ENCODE assay signal across 7 mouse cellular contexts in the genomic region with DNA sequence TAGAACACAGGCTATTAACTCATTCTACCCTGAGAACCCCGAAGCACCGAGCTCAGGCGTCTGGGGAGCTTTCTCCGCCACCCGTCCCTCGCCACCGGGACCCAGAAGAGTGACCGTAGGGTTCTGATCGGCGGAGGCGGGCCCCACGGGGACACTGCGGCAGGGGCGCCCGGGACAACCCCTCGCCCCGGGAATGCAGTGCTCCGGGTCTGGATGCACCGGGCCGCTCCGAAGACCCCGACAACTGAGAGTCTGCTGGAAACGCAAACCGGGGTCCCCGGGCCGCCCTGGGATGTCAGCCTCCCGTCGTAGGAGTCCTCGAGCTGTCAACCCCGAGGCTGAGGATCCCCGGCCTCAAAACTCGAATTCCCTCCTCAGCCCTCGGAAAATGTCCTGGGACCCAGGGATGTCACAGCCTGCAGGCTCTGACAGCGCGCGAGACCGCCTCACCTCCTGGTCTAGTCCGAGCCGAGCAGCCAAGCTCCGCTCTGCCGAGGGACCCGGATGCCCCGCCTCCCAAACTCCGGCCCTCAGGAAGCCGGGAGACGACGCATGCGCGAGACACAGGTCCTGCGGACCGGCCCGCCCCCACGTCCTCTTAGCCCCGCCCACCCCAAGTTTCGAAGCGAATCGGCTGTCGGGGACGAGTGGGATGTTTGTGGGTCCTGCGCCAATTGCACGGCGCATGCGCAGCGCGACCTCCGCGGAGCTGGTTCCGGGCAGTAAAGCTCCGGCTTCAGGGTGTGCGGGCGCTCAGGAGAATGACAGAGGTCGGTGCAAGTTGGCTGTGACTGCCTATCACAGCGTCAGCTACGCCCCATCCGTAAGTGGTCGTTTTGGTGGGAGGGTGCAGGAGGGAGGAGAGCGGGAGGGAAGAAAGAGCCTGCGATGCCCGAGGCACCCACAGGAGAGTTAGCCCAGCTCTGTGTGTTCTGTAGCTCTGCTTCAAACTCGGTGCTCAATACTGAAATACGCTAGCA. TPM values are rescaled to one million over a fixed set of nuclear protein-coding genes. Genes with fewer than 3 reads are reported as not detected.
A peak's percentile ranks its signal among the peaks of the same experiment; 100 is the strongest.
DNase-seq lines count a peak whose midpoint lies in the region; ATAC-seq lines count a peak whose summit lies in the region.

A gene (minus strand): TSS at position 509 of the 980 bp plus-strand sequence.
A gene (plus strand): TSS at position 712 of the 980 bp plus-strand sequence.

- no peaks in the 10 kb centered on the region for H3K4me1 ChIP-seq in embryonic facial prominence, embryonic 11.5 days (ENCODE audit: control insufficient read depth, insufficient read depth, low read length)
- peaks cover 6% of the 10 kb centered on the region; the same call in 1 of the 2 replicates for H3K4me1 ChIP-seq in limb, embryonic 10.5 days
- peaks cover 18% of the 10 kb centered on the region for H3K4me1 ChIP-seq in midbrain, embryonic 13.5 days (replicated peaks)

- peak within 1 kb of the TSS; percentile 67 for H3K4me2 ChIP-seq in embryonic facial prominence, embryonic 11.5 days (ENCODE audit: low read depth, low read length)
- H3K4me2 ChIP-seq in midbrain, embryonic 13.5 days (replicated peaks) = peak within 1 kb of the TSS; percentile 86

- H3K27me3 ChIP-seq in embryonic facial prominence, embryonic 11.5 days (ENCODE audit: control insufficient read depth, insufficient read depth, low read length) = no peaks in the 10 kb centered on the region
- H3K27me3 ChIP-seq in limb, embryonic 10.5 days (ENCODE audit: low read depth, poor library complexity, severe bottlenecking) = no peaks in the 10 kb centered on the region
- no peaks in the 10 kb centered on the region for H3K27me3 ChIP-seq in midbrain, embryonic 13.5 days

- H3K36me3 ChIP-seq in embryonic facial prominence, embryonic 11.5 days (replicated peaks; ENCODE audit: control insufficient read depth, insufficient read depth, low read depth, low read length) = peaks cover 2% of the 10 kb centered on the region
- H3K36me3 ChIP-seq in limb, embryonic 10.5 days = peaks cover 27% of the 10 kb centered on the region
- H3K36me3 ChIP-seq in midbrain, embryonic 13.5 days = peaks cover 32% of the 10 kb centered on the region

- H3K4me3 ChIP-seq in embryonic facial prominence, embryonic 11.5 days (ENCODE audit: low read depth, low read length) = peak within 1 kb of the TSS; percentile 81
- H3K4me3 ChIP-seq in limb, embryonic 10.5 days = peak within 1 kb of the TSS; percentile 87
- peak within 1 kb of the TSS; percentile 90 for H3K4me3 ChIP-seq in midbrain, embryonic 13.5 days (replicated peaks)

- ATAC-seq in embryonic facial prominence, embryonic 11.5 days (replicated peaks; ENCODE audit: insufficient number of reproducible peaks, low FRiP score, low TSS enrichment, low read depth) = peak; percentile 99
- ATAC-seq in granulocyte monocyte progenitor cell, adult 5-6 weeks (replicated peaks; ENCODE audit: poor library complexity, severe bottlenecking) = peak; percentile 87
- ATAC-seq in midbrain, embryonic 13.5 days = peak; percentile 99

- H3K27ac ChIP-seq in embryonic facial prominence, embryonic 11.5 days (replicated peaks; ENCODE audit: low read depth, low read length) = peak within 1 kb of the TSS; percentile 60
- peak within 1 kb of the TSS; percentile 88 for H3K27ac ChIP-seq in limb, embryonic 10.5 days
- H3K27ac ChIP-seq in midbrain, embryonic 13.5 days = peak within 1 kb of the TSS; percentile 86

- no peaks in the 10 kb centered on the region for H3K9me3 ChIP-seq in embryonic facial prominence, embryonic 11.5 days (replicated peaks; ENCODE audit: control insufficient read depth, low read length)
- no peaks in the 10 kb centered on the region for H3K9me3 ChIP-seq in limb, embryonic 10.5 days (replicated peaks)
- no peaks in the 10 kb centered on the region for H3K9me3 ChIP-seq in midbrain, embryonic 13.5 days

- DNase-seq in adrenal gland, postnatal 14 days = peak; percentile 100
- DNase-seq in embryonic facial prominence, embryonic 11.5 days (ENCODE audit: low spot score) = peak; percentile 99
- peak; percentile 97 for DNase-seq in kidney, adult 11 months
- peak; percentile 100 for DNase-seq in limb, embryonic 10.5 days (ENCODE audit: low spot score)
- peak; percentile 89 for DNase-seq in spleen, adult 12 weeks (ENCODE audit: low spot score)

- peak within 1 kb of the TSS; percentile 76 for H3K9ac ChIP-seq in embryonic facial prominence, embryonic 11.5 days (replicated peaks; ENCODE audit: low read length)
- peak within 1 kb of the TSS; percentile 92 for H3K9ac ChIP-seq in midbrain, embryonic 13.5 days (replicated peaks)

- WGBS in embryonic facial prominence, embryonic 11.5 days = under 1% methylated on average over 81 of the region's 81 CpGs
- under 1% methylated on average over 81 of the region's 81 CpGs for WGBS in limb, embryonic 10.5 days
- WGBS in midbrain, embryonic 13.5 days = under 1% methylated on average over 81 of the region's 81 CpGs

RNA-seq across cellular contexts. Expression of the first gene that starts in this region (rescaled TPM):
- 29.8 and 31.5 TPM in 2 replicates for total RNA-seq in adrenal gland, postnatal 14 days (2021)
- polyA plus RNA-seq in embryonic facial prominence, embryonic 11.5 days (2014; fragmentation: Nextera tagmentation; extraction: Ambion mirVana) = 13.0 and 14.2 TPM in 2 replicates
- total RNA-seq in granulocyte monocyte progenitor cell, adult 5-6 weeks (2014; fragmentation: Nextera tagmentation) = 20.3 and 21.0 TPM in 2 replicates
- total RNA-seq in granulocyte monocyte progenitor cell, adult 5-6 weeks (2017) = 16.0 and 19.7 TPM in 2 replicates
- polyA plus RNA-seq in limb, embryonic 10.5 days (2016; fragmentation: Nextera tagmentation; extraction: Ambion mirVana) = 9.8 and 17.5 TPM in 2 replicates
- polyA plus RNA-seq in midbrain, embryonic 13.5 days (2015; fragmentation: Nextera tagmentation; extraction: Ambion mirVana) = 21.7 and 22.6 TPM in 2 replicates

RNA-seq across cellular contexts. Expression of the second gene that starts in this region (rescaled TPM):
- 30.1 and 33.2 TPM in 2 replicates for total RNA-seq in adrenal gland, postnatal 14 days (2021)
- 38.7 and 39.5 TPM in 2 replicates for polyA plus RNA-seq in embryonic facial prominence, embryonic 11.5 days (2014; fragmentation: Nextera tagmentation; extraction: Ambion mirVana)
- 11.1 and 12.5 TPM in 2 replicates for total RNA-seq in granulocyte monocyte progenitor cell, adult 5-6 weeks (2014; fragmentation: Nextera tagmentation)
- total RNA-seq in granulocyte monocyte progenitor cell, adult 5-6 weeks (2017) = 17.7 and 25.9 TPM in 2 replicates
- 33.6 and 41.1 TPM in 2 replicates for polyA plus RNA-seq in limb, embryonic 10.5 days (2016; fragmentation: Nextera tagmentation; extraction: Ambion mirVana)
- 45.9 and 53.5 TPM in 2 replicates for polyA plus RNA-seq in midbrain, embryonic 13.5 days (2015; fragmentation: Nextera tagmentation; extraction: Ambion mirVana)

Comparison
In these comparisons a context has a peak if more than half of its experiments do, and no peak if none do; other contexts are left out.
1. Peak in every context shown above with its lines: DNase-seq, ATAC-seq, H3K4me3 ChIP-seq and H3K27ac ChIP-seq.